Mouse (Mus musculus) erythroblast, adult 5-6 weeks (primary cell): ENCODE data around the gene Trim14. TPM values are rescaled to one million over a fixed set of nuclear protein-coding genes. Genes with fewer than 3 reads are reported as not detected.
"Not testable (repeated sequence)": the region's sequence is repeated elsewhere in the genome, so short reads cannot be mapped to it uniquely, and the experiment has no call there.

ENCODE experiments used
- ATAC-seq: replicated peaks from 2 replicates; pipeline ENCODE4 v1.8.0; 2016; ENCODE audit warnings: moderate number of reproducible peaks, mild to moderate bottlenecking, moderate TSS enrichment, inconsistent platforms; ENCODE audit not compliant: poor library complexity, low FRiP score, severe bottlenecking
- total RNA-seq, 2 experiments: library from RNA; stranded (forward) in 1 of 2; stranded (reverse) in 1 of 2; fragments of 150-400 nt in 1 of 2; fragments of 200-764, 138-1000 nt in 1 of 2; gene quantifications; 2 replicates each; pipeline versions ENCODE4 v1.2.3 to v1.2.4; 2015 to 2017; ENCODE audit warnings: low replicate concordance in 2 of 2

Gene Trim14
- total RNA-seq (2015; ENCODE audit: low replicate concordance) = 1.0 and 16.5 TPM in 2 replicates
- 3.8 and 6.5 TPM in 2 replicates for total RNA-seq (2017; ENCODE audit: low replicate concordance)

GRCm38 (mm10) chr4:46535840-46536361 lies at the start of gene Trim14:
Gene Trim14, minus strand, starts transcription at chr4:46536141.
- ATAC-seq = 0 out of 2 replicates have a peak, but pooled peaks have one; percentile 38

- no peak for ATAC-seq
These were observed 49.3 kb upstream of the Trim14 start for GRCm38 (mm10) chr4:46585041-46585810.

- ATAC-seq = not testable (repeated sequence)
These were observed 48.6 kb upstream of the Trim14 start for GRCm38 (mm10) chr4:46584536-46584935.

- not testable (repeated sequence) for ATAC-seq
These were observed 48.1 kb upstream of the Trim14 start for GRCm38 (mm10) chr4:46584084-46584483.

GRCm38 (mm10) chr4:46582024-46582423 lies 46.1 kb upstream of the Trim14 start:
- ATAC-seq = not testable (repeated sequence)

GRCm38 (mm10) chr4:46581577-46581976 lies 45.6 kb upstream of the Trim14 start:
- ATAC-seq = not testable (repeated sequence)

GRCm38 (mm10) chr4:46580799-46581243 lies 44.9 kb upstream of the Trim14 start:
- not testable (repeated sequence) for ATAC-seq

GRCm38 (mm10) chr4:46578796-46579346 lies 42.9 kb upstream of the Trim14 start:
- ATAC-seq = not testable (repeated sequence)

GRCm38 (mm10) chr4:46578228-46578627 lies 42.3 kb upstream of the Trim14 start:
- ATAC-seq = no peak

GRCm38 (mm10) chr4:46575509-46576284 lies 39.8 kb upstream of the Trim14 start:
- ATAC-seq = not testable (repeated sequence)

- ATAC-seq = no peak
These were observed 38.9 kb upstream of the Trim14 start for GRCm38 (mm10) chr4:46574841-46575240.

GRCm38 (mm10) chr4:46574024-46574753 lies 38.2 kb upstream of the Trim14 start:
- no peak; the same call in 1 of the 2 replicates for ATAC-seq

- no peak for ATAC-seq
These were observed 36.7 kb upstream of the Trim14 start for GRCm38 (mm10) chr4:46572616-46573015.

- no peak for ATAC-seq
These were observed 35.8 kb upstream of the Trim14 start for GRCm38 (mm10) chr4:46571744-46572143.

- no peak for ATAC-seq
These were observed 33.7 kb upstream of the Trim14 start for GRCm38 (mm10) chr4:46569671-46570070.

- no peak for ATAC-seq
These were observed 32.2 kb upstream of the Trim14 start for GRCm38 (mm10) chr4:46568169-46568568.

GRCm38 (mm10) chr4:46566931-46567671 lies 31.2 kb upstream of the Trim14 start:
- ATAC-seq = no peak

GRCm38 (mm10) chr4:46565393-46565955 lies 29.5 kb upstream of the Trim14 start:
- no peak for ATAC-seq
